Mouse (Mus musculus) liver, embryonic 12.5 days (tissue): ENCODE data around the gene Igf1. TPM values are rescaled to one million over a fixed set of nuclear protein-coding genes. Genes with fewer than 3 reads are reported as not detected.

Source experiments
- ATAC-seq: fragments of 200-750 bp; cut with Nextera tagmentation; 2 replicates; pipeline ENCODE4 v1.8.0; 2017; ENCODE audit warnings: moderate number of reproducible peaks, mild to moderate bottlenecking, moderate library complexity
- H3K27ac ChIP-seq: fragments of 300-500 bp; sonication (generic); 2 replicates; pipeline ENCODE4 v1.5.1; 2016; ENCODE audit warnings: mild to moderate bottlenecking
- H3K27me3 ChIP-seq: fragments of 300-500 bp; sonication (generic); replicated peaks from 2 replicates; pipeline ENCODE4 v1.6.1; 2016; ENCODE audit warnings: mild to moderate bottlenecking, moderate library complexity
- H3K36me3 ChIP-seq: fragments of 300-500 bp; sonication (generic); 2 replicates; pipeline ENCODE4 v1.6.1; 2016; ENCODE audit warnings: mild to moderate bottlenecking, moderate library complexity
- H3K4me1 ChIP-seq: fragments of 300-500 bp; sonication (generic); 2 replicates; pipeline ENCODE4 v1.6.1; 2016
- H3K4me2 ChIP-seq: fragments of 300-500 bp; sonication (generic); 2 replicates; pipeline ENCODE4 v1.6.1; 2016; ENCODE audit warnings: mild to moderate bottlenecking, moderate library complexity
- H3K4me3 ChIP-seq: fragments of 300-500 bp; sonication (generic); 2 replicates; pipeline ENCODE4 v1.5.1; 2016; ENCODE audit warnings: mild to moderate bottlenecking, moderate library complexity
- H3K9ac ChIP-seq: fragments of 300-500 bp; sonication (generic); 2 replicates; pipeline ENCODE4 v1.6.1; 2016; ENCODE audit warnings: mild to moderate bottlenecking, moderate library complexity
- H3K9me3 ChIP-seq: fragments of 300-500 bp; sonication (generic); replicated peaks from 2 replicates; pipeline ENCODE4 v1.6.1; 2016; ENCODE audit warnings: mild to moderate bottlenecking, moderate library complexity
- WGBS: fragments of 180-500 bp; shearing (Covaris S2); methylation state at CpG from one replicate; pipeline ENCODE4 v1.1.7; 2016; ENCODE audit not compliant: insufficient replicate concordance; 5-methylcytosine and 5-hydroxymethylcytosine counted together
- polyA plus RNA-seq: library from polyadenylated mRNA; unstranded; fragments of >200 nt; fragmentation: Nextera tagmentation; extraction: Ambion mirVana; gene quantifications from 2 replicates; pipeline ENCODE4 v1.2.1, GENCODE M21; 2016

Gene Igf1
- polyA plus RNA-seq, 1 experiment from 2014 or later = 11.5 TPM

- no peak overlapping the region for H3K4me2 ChIP-seq
- WGBS = 67% methylated on average over 7 of the region's 7 CpGs
- H3K4me3 ChIP-seq = no peak overlapping the region
- no peaks in the 10 kb centered on the region for H3K36me3 ChIP-seq
- H3K9me3 ChIP-seq = no peaks in the 10 kb centered on the region
- H3K27ac ChIP-seq = no peak overlapping the region
- H3K4me1 ChIP-seq = no peaks in the 10 kb centered on the region
- H3K27me3 ChIP-seq = no peaks in the 10 kb centered on the region
- H3K9ac ChIP-seq = no peak overlapping the region
- no peak for ATAC-seq
Measured at GRCm38 (mm10) chr10:87880071-87880785, 22.2 kb downstream of the Igf1 start.

- no peaks in the 10 kb centered on the region for H3K27me3 ChIP-seq
- no peaks in the 10 kb centered on the region for H3K9me3 ChIP-seq
- 62% methylated on average over 2 of the region's 2 CpGs for WGBS
- no peak overlapping the region for H3K4me3 ChIP-seq
- no peaks in the 10 kb centered on the region for H3K36me3 ChIP-seq
- no peaks in the 10 kb centered on the region for H3K4me1 ChIP-seq
- no peak overlapping the region for H3K27ac ChIP-seq
- ATAC-seq = no peak
- H3K9ac ChIP-seq = no peak overlapping the region
- H3K4me2 ChIP-seq = no peak overlapping the region
Measured at GRCm38 (mm10) chr10:87885326-87886040, 27.4 kb downstream of the Igf1 start.

- Histone ChIP-seq H3K27me3 (no peaks in the 10 kb centered on the region), H3K4me3 (no peak overlapping the region), H3K9me3 (no peaks in the 10 kb centered on the region), H3K9ac (no peak overlapping the region), H3K4me1 (no peaks in the 10 kb centered on the region), H3K36me3 (no peaks in the 10 kb centered on the region), H3K27ac (no peak overlapping the region), H3K4me2 (no peak overlapping the region)
- ATAC-seq = no peak
Measured at GRCm38 (mm10) chr10:87889850-87890249, 31.8 kb downstream of the Igf1 start.

- H3K27me3 ChIP-seq = no peaks in the 10 kb centered on the region
- H3K27ac ChIP-seq = no peak overlapping the region
- no peak overlapping the region for H3K4me2 ChIP-seq
- ATAC-seq = no peak
- no peak overlapping the region for H3K4me3 ChIP-seq
- no peak overlapping the region for H3K9ac ChIP-seq
- H3K9me3 ChIP-seq = no peaks in the 10 kb centered on the region
- H3K4me1 ChIP-seq = no peaks in the 10 kb centered on the region
- H3K36me3 ChIP-seq = no peaks in the 10 kb centered on the region
Measured at GRCm38 (mm10) chr10:87892256-87892655, 34.2 kb downstream of the Igf1 start.

- 71% methylated on average over 1 of the region's 1 CpGs for WGBS
- no peaks in the 10 kb centered on the region for H3K9me3 ChIP-seq
- H3K4me2 ChIP-seq = no peak overlapping the region
- H3K9ac ChIP-seq = no peak overlapping the region
- no peak for ATAC-seq
- no peak overlapping the region for H3K27ac ChIP-seq
- no peaks in the 10 kb centered on the region for H3K36me3 ChIP-seq
- H3K4me1 ChIP-seq = no peaks in the 10 kb centered on the region
- H3K4me3 ChIP-seq = no peak overlapping the region
- H3K27me3 ChIP-seq = no peaks in the 10 kb centered on the region
Measured at GRCm38 (mm10) chr10:87893272-87893671, 35.2 kb downstream of the Igf1 start.

- Histone ChIP-seq H3K9ac (no peak overlapping the region), H3K9me3 (no peaks in the 10 kb centered on the region), H3K4me3 (no peak overlapping the region), H3K4me1 (no peaks in the 10 kb centered on the region), H3K27ac (no peak overlapping the region), H3K27me3 (no peaks in the 10 kb centered on the region), H3K36me3 (no peaks in the 10 kb centered on the region), H3K4me2 (no peak overlapping the region)
- ATAC-seq = no peak
- WGBS = 64% methylated on average over 4 of the region's 4 CpGs
Measured at GRCm38 (mm10) chr10:87894461-87895120, 36.5 kb downstream of the Igf1 start.

- Histone ChIP-seq H3K4me2 (no peak overlapping the region), H3K27me3 (no peaks in the 10 kb centered on the region), H3K27ac (no peak overlapping the region), H3K4me3 (no peak overlapping the region), H3K9ac (no peak overlapping the region), H3K9me3 (no peaks in the 10 kb centered on the region), H3K4me1 (no peaks in the 10 kb centered on the region), H3K36me3 (no peaks in the 10 kb centered on the region)
- ATAC-seq = no peak
- 43% methylated on average over 2 of the region's 2 CpGs for WGBS
Measured at GRCm38 (mm10) chr10:87895351-87895750, 37.3 kb downstream of the Igf1 start.

- Histone ChIP-seq H3K27me3 (no peaks in the 10 kb centered on the region), H3K9ac (no peak overlapping the region), H3K9me3 (no peaks in the 10 kb centered on the region), H3K4me3 (no peak overlapping the region), H3K4me1 (no peaks in the 10 kb centered on the region), H3K4me2 (no peak overlapping the region), H3K27ac (no peak overlapping the region), H3K36me3 (no peaks in the 10 kb centered on the region)
- WGBS = 77% methylated on average over 4 of the region's 4 CpGs
- ATAC-seq = no peak
Measured at GRCm38 (mm10) chr10:87897331-87897730, 39.3 kb downstream of the Igf1 start.

GRCm38 (mm10) chr10:87898826-87899225 lies 40.8 kb downstream of the Igf1 start:
- no peak overlapping the region for H3K4me3 ChIP-seq
- no peak for ATAC-seq
- no peak overlapping the region for H3K27ac ChIP-seq
- 70% methylated on average over 3 of the region's 3 CpGs for WGBS
- no peaks in the 10 kb centered on the region for H3K27me3 ChIP-seq
- no peaks in the 10 kb centered on the region for H3K4me1 ChIP-seq
- no peaks in the 10 kb centered on the region for H3K9me3 ChIP-seq
- H3K4me2 ChIP-seq = no peak overlapping the region
- H3K36me3 ChIP-seq = no peaks in the 10 kb centered on the region
- H3K9ac ChIP-seq = no peak overlapping the region

GRCm38 (mm10) chr10:87901916-87902315 lies 43.9 kb downstream of the Igf1 start:
- Histone ChIP-seq H3K4me1 (no peaks in the 10 kb centered on the region), H3K9ac (no peak overlapping the region), H3K4me3 (no peak overlapping the region), H3K27ac (no peak overlapping the region), H3K27me3 (no peaks in the 10 kb centered on the region), H3K36me3 (no peaks in the 10 kb centered on the region), H3K4me2 (no peak overlapping the region), H3K9me3 (no peaks in the 10 kb centered on the region)
- 69% methylated on average over 7 of the region's 7 CpGs for WGBS
- ATAC-seq = no peak

GRCm38 (mm10) chr10:87904324-87904723 lies 46.3 kb downstream of the Igf1 start:
- H3K9ac ChIP-seq = no peak overlapping the region
- no peaks in the 10 kb centered on the region for H3K36me3 ChIP-seq
- no peaks in the 10 kb centered on the region for H3K4me1 ChIP-seq
- H3K27ac ChIP-seq = no peak overlapping the region
- ATAC-seq = no peak
- no peak overlapping the region for H3K4me3 ChIP-seq
- no peaks in the 10 kb centered on the region for H3K9me3 ChIP-seq
- WGBS = 59% methylated on average over 5 of the region's 5 CpGs
- no peak overlapping the region for H3K4me2 ChIP-seq
- no peaks in the 10 kb centered on the region for H3K27me3 ChIP-seq

- no peak for ATAC-seq
- WGBS = 52% methylated on average over 3 of the region's 3 CpGs
Measured at GRCm38 (mm10) chr10:87905087-87905486, 47.0 kb downstream of the Igf1 start.

More at GRCm38 (mm10) chr10:87905087-87905486, 47.0 kb downstream of the Igf1 start:
- Histone ChIP-seq H3K27me3 (no peaks in the 10 kb centered on the region), H3K4me1 (no peaks in the 10 kb centered on the region), H3K4me3 (no peak overlapping the region), H3K9me3 (no peaks in the 10 kb centered on the region), H3K36me3 (no peaks in the 10 kb centered on the region), H3K9ac (no peak overlapping the region), H3K4me2 (no peak overlapping the region), H3K27ac (no peak overlapping the region)
